Mouse (Mus musculus): ENCODE data around the gene Syne2. TPM values are rescaled to one million over a fixed set of nuclear protein-coding genes. Genes with fewer than 3 reads are reported as not detected.
A peak's percentile ranks its signal among the peaks of the same experiment; 100 is the strongest.

Gene Syne2
- polyA plus RNA-seq, 1 experiment = 14.3 TPM

- TF ChIP-seq POLR2A (IDR thresholded peaks at IDR 0.05; ENCODE audit: low read depth, low read length) (no peak), CTCF (IDR thresholded peaks at IDR 0.05; ENCODE audit: extremely low read depth, insufficient read depth, insufficient read length, insufficient replicate concordance) (no peak)
- no peaks in the 10 kb centered on the region for H3K4me1 ChIP-seq (ENCODE audit: control insufficient read depth, insufficient read depth, insufficient read length)
- H3K4me3 ChIP-seq (ENCODE audit: extremely low read depth, insufficient read depth, insufficient read length) = no peak overlapping the region
- H3K27me3 ChIP-seq (ENCODE audit: control insufficient read depth, insufficient read depth, low read length) = no peaks in the 10 kb centered on the region
- WGBS = 78% methylated on average over 10 of the region's 10 CpGs
- DNase-seq (ENCODE audit: low read depth in 1 of 2, low spot score in 2 of 2) = no peak
- no peak overlapping the region for H3K27ac ChIP-seq (ENCODE audit: insufficient read depth, low read length)
- no peaks in the 10 kb centered on the region for H3K36me3 ChIP-seq (ENCODE audit: control insufficient read depth, insufficient read depth, low read length)
Observed at GRCm38 (mm10) chr12:75826699-75827353, 8.9 kb downstream of the Syne2 start.

GRCm38 (mm10) chr12:75827751-75828150 lies 9.8 kb downstream of the Syne2 start:
- no peaks in the 10 kb centered on the region for H3K36me3 ChIP-seq (ENCODE audit: control insufficient read depth, insufficient read depth, low read length)
- no peak overlapping the region for H3K27ac ChIP-seq (ENCODE audit: insufficient read depth, low read length)
- no peaks in the 10 kb centered on the region for H3K27me3 ChIP-seq (ENCODE audit: control insufficient read depth, insufficient read depth, low read length)
- no peaks in the 10 kb centered on the region for H3K4me1 ChIP-seq (ENCODE audit: control insufficient read depth, insufficient read depth, insufficient read length)
- DNase-seq (ENCODE audit: low read depth in 1 of 2, low spot score in 2 of 2) = no peak
- TF ChIP-seq CTCF (IDR thresholded peaks at IDR 0.05; ENCODE audit: extremely low read depth, insufficient read depth, insufficient read length, insufficient replicate concordance) (no peak), POLR2A (IDR thresholded peaks at IDR 0.05; ENCODE audit: low read depth, low read length) (no peak)
- H3K4me3 ChIP-seq (ENCODE audit: extremely low read depth, insufficient read depth, insufficient read length) = no peak overlapping the region
- 91% methylated on average over 15 of the region's 15 CpGs for WGBS

GRCm38 (mm10) chr12:75829616-75830015 lies 11.7 kb downstream of the Syne2 start:
- Histone ChIP-seq H3K27me3 (ENCODE audit: control insufficient read depth, insufficient read depth, low read length) (no peaks in the 10 kb centered on the region), H3K36me3 (ENCODE audit: control insufficient read depth, insufficient read depth, low read length) (no peaks in the 10 kb centered on the region), H3K27ac (ENCODE audit: insufficient read depth, low read length) (no peak overlapping the region), H3K4me1 (ENCODE audit: control insufficient read depth, insufficient read depth, insufficient read length) (no peaks in the 10 kb centered on the region; the same call in 1 of the 2 replicates), H3K4me3 (ENCODE audit: extremely low read depth, insufficient read depth, insufficient read length) (no peak overlapping the region)
- WGBS = 88% methylated on average over 5 of the region's 5 CpGs
- TF ChIP-seq POLR2A (IDR thresholded peaks at IDR 0.05; ENCODE audit: low read depth, low read length) (no peak), CTCF (IDR thresholded peaks at IDR 0.05; ENCODE audit: extremely low read depth, insufficient read depth, insufficient read length, insufficient replicate concordance) (no peak)
- DNase-seq (ENCODE audit: low read depth in 1 of 2, low spot score in 2 of 2) = no peak

GRCm38 (mm10) chr12:75833149-75833959 lies 15.4 kb downstream of the Syne2 start:
- no peaks in the 10 kb centered on the region for H3K27me3 ChIP-seq (ENCODE audit: control insufficient read depth, insufficient read depth, low read length)
- no peak overlapping the region for H3K27ac ChIP-seq (ENCODE audit: insufficient read depth, low read length)

GRCm38 (mm10) chr12:75833960-75834729 lies 16.2 kb downstream of the Syne2 start:
- Histone ChIP-seq H3K27ac (ENCODE audit: insufficient read depth, low read length) (no peak overlapping the region), H3K36me3 (ENCODE audit: control insufficient read depth, insufficient read depth, low read length) (no peaks in the 10 kb centered on the region), H3K4me1 (ENCODE audit: control insufficient read depth, insufficient read depth, insufficient read length) (no peaks in the 10 kb centered on the region; the same call in 1 of the 2 replicates), H3K4me3 (ENCODE audit: extremely low read depth, insufficient read depth, insufficient read length) (no peak overlapping the region), H3K27me3 (ENCODE audit: control insufficient read depth, insufficient read depth, low read length) (no peaks in the 10 kb centered on the region)
- no peak for TF ChIP-seq CTCF (IDR thresholded peaks at IDR 0.05; ENCODE audit: extremely low read depth, insufficient read depth, insufficient read length, insufficient replicate concordance)
- no peak for TF ChIP-seq POLR2A (IDR thresholded peaks at IDR 0.05; ENCODE audit: low read depth, low read length)
- no peak for DNase-seq (ENCODE audit: low read depth in 1 of 2, low spot score in 2 of 2)
- WGBS = 72% methylated on average over 14 of the region's 14 CpGs

More at GRCm38 (mm10) chr12:75833149-75833959, 15.4 kb downstream of the Syne2 start:
- no peak for DNase-seq (ENCODE audit: low read depth in 1 of 2, low spot score in 2 of 2)
- 28% methylated on average over 12 of the region's 12 CpGs for WGBS
- no peaks in the 10 kb centered on the region for H3K36me3 ChIP-seq (ENCODE audit: control insufficient read depth, insufficient read depth, low read length)
- TF ChIP-seq POLR2A (IDR thresholded peaks at IDR 0.05; ENCODE audit: low read depth, low read length) (no peak), CTCF (IDR thresholded peaks at IDR 0.05; ENCODE audit: extremely low read depth, insufficient read depth, insufficient read length, insufficient replicate concordance) (no peak)
- no peak overlapping the region for H3K4me3 ChIP-seq (ENCODE audit: extremely low read depth, insufficient read depth, insufficient read length)
- no peaks in the 10 kb centered on the region; the same call in 1 of the 2 replicates for H3K4me1 ChIP-seq (ENCODE audit: control insufficient read depth, insufficient read depth, insufficient read length)

- TF ChIP-seq POLR2A (IDR thresholded peaks at IDR 0.05; ENCODE audit: low read depth, low read length) (no peak), CTCF (IDR thresholded peaks at IDR 0.05; ENCODE audit: extremely low read depth, insufficient read depth, insufficient read length, insufficient replicate concordance) (no peak)
- no peaks in the 10 kb centered on the region for H3K27me3 ChIP-seq (ENCODE audit: control insufficient read depth, insufficient read depth, low read length)
Observed at GRCm38 (mm10) chr12:75836524-75836962, 18.6 kb downstream of the Syne2 start.

More at GRCm38 (mm10) chr12:75836524-75836962, 18.6 kb downstream of the Syne2 start:
- WGBS = 9% methylated on average over 11 of the region's 11 CpGs
- DNase-seq (ENCODE audit: low read depth in 1 of 2, low spot score in 2 of 2) = no peak
- Histone ChIP-seq H3K27ac (ENCODE audit: insufficient read depth, low read length) (no peak overlapping the region), H3K4me3 (ENCODE audit: extremely low read depth, insufficient read depth, insufficient read length) (peak overlapping the region; percentile 5; the same call in 1 of the 2 replicates), H3K4me1 (ENCODE audit: control insufficient read depth, insufficient read depth, insufficient read length) (no peaks in the 10 kb centered on the region; the same call in 1 of the 2 replicates), H3K36me3 (ENCODE audit: control insufficient read depth, insufficient read depth, low read length) (no peaks in the 10 kb centered on the region)

Measured in spleen, adult 2 months (tissue).